Mouse (Mus musculus): ENCODE data around the gene Pde6d. TPM values are rescaled to one million over a fixed set of nuclear protein-coding genes. Genes with fewer than 3 reads are reported as not detected.

The Pde6d gene
- polyA plus RNA-seq, 1 experiment from 2014 or later = 75.8 TPM

DNA sequence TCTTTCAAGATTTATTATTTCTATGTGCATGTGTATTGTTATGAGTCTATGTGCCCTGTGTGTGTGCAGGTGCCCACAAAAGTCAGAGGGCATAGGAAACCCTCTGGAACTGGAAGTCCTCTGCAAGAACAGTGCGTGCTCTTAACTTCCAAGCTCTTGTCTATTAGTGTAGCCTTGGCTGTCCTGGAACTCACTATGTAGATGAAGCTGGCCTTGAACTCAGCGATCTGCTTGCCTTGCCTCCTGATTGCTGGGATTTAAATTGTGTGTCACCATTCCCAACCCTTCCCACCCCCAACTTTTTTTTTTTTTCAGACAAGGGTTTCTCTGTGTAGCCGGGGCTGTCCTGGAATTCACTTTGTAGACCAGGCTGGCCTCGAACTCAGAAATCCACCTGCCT lies 86.1 kb downstream of the Pde6d start:
- Histone ChIP-seq H3K9ac (no peak overlapping the region), H3K27ac (no peak overlapping the region), H3K4me2 (replicated peaks) (no peak overlapping the region), H3K4me3 (no peak overlapping the region), H3K9me3 (no peaks in the 10 kb centered on the region), H3K27me3 (no peaks in the 10 kb centered on the region), H3K4me1 (peaks cover 46% of the 10 kb centered on the region), H3K36me3 (no peaks in the 10 kb centered on the region)
- no peak for ATAC-seq (ENCODE audit: low FRiP score, low read depth)
- 93% methylated on average over 4 of the region's 4 CpGs for WGBS

DNA sequence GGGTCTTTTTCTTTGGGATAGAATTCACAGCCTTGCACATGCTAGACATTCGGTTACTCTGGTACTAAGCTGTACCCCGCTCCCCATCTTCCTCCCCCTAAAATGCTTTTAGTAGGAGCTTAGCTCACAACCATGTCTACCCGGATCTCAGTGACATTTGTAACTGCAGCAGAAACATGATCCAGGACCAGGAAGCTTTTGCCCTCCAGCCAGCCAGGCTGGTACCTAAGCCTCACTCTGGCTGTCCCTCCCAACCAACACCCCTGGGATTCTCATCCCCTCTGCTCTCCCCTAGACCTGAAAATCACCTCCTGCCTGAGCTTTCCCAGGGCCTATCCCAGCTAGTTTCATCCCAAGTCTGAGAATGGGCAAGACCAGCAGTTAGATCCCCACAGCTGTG lies 88.6 kb downstream of the Pde6d start:
- no peaks in the 10 kb centered on the region for H3K9me3 ChIP-seq
- H3K4me3 ChIP-seq = no peak overlapping the region
- no peak overlapping the region for H3K4me2 ChIP-seq (replicated peaks)
- H3K27me3 ChIP-seq = no peaks in the 10 kb centered on the region
- no peaks in the 10 kb centered on the region for H3K36me3 ChIP-seq
- H3K4me1 ChIP-seq = peaks cover 32% of the 10 kb centered on the region
- H3K9ac ChIP-seq = no peak overlapping the region
- H3K27ac ChIP-seq = no peak overlapping the region
- no peak for ATAC-seq (ENCODE audit: low FRiP score, low read depth)
- WGBS = 70% methylated on average over 3 of the region's 3 CpGs

Other genes starting within 250 kb of the Pde6d start
- gene Ncl, start 223.2 kb downstream of the Pde6d start, polyA plus RNA-seq (2015; fragmentation: Nextera tagmentation; extraction: Ambion mirVana) = 418 and 419 TPM in 2 replicates
- gene Nmur1, start 156.4 kb downstream of the Pde6d start, polyA plus RNA-seq (2015; fragmentation: Nextera tagmentation; extraction: Ambion mirVana) = not detected in 2 replicates
- not detected in 2 replicates for gene Tex44, start 156.3 kb downstream of the Pde6d start, polyA plus RNA-seq (2015; fragmentation: Nextera tagmentation; extraction: Ambion mirVana)
- gene Ptma, start 55.9 kb downstream of the Pde6d start, polyA plus RNA-seq (2015; fragmentation: Nextera tagmentation; extraction: Ambion mirVana) = 2,828 and 3,051 TPM in 2 replicates
- 52.9 and 53.3 TPM in 2 replicates for gene Cops7b, start 275 bp upstream of the Pde6d start, polyA plus RNA-seq (2015; fragmentation: Nextera tagmentation; extraction: Ambion mirVana)
- gene Nppc, start 87.9 kb upstream of the Pde6d start, polyA plus RNA-seq (2015; fragmentation: Nextera tagmentation; extraction: Ambion mirVana) = 5.3 and 5.9 TPM in 2 replicates
- 28.6 and 29.3 TPM in 2 replicates for gene Dis3l2, start 121.2 kb upstream of the Pde6d start, polyA plus RNA-seq (2015; fragmentation: Nextera tagmentation; extraction: Ambion mirVana)